Mouse (Mus musculus) Patski (cell line): ENCODE data around the gene Tcp11. TPM values are rescaled to one million over a fixed set of nuclear protein-coding genes. Genes with fewer than 3 reads are reported as not detected.

Experiments used
- ATAC-seq: fragments of 100-300 bp; one replicate; pipeline ENCODE4 v1.8.0; 2021
- CTCF ChIA-PET: fragments of 350-600 bp; sonication (Branson Sonifier 250); formaldehyde crosslinking; loops from one replicate; lab custom pipeline; 2022; ENCODE audit warnings: inconsistent platforms; lab: Charles Lee
- POLR2A ChIA-PET: fragments of 350-600 bp; sonication (Branson Sonifier 250); formaldehyde crosslinking; loops from one replicate; lab custom pipeline; 2022; ENCODE audit warnings: antibody characterized with exemption, inconsistent platforms; lab: Charles Lee
- DNase-seq: peaks from one replicate; pipeline ENCODE4 v3.0.0-alpha.2; 2011; ENCODE audit warnings: low read depth, low spot score
- H3K27me3 ChIP-seq: fragments of 371-371 bp; one replicate; pipeline ENCODE4 v1.5.1; 2021
- CTCF ChIP-seq: fragments of 100-300 bp; IDR thresholded peaks from one replicate; pipeline ENCODE4 v1.5.1; 2021
- in situ Hi-C: fragments of 300-500 bp; cut with MboI; formaldehyde crosslinking; loops from 3 replicates; pipeline ENCODE4 v1.11.1; 2018; ENCODE audit warnings: low pct_unique_long_range_greater_than_20kb, mixed read lengths
- polyA plus RNA-seq: library from polyadenylated mRNA; unstranded; gene quantifications from one replicate; pipeline ENCODE4 v1.2.3, GENCODE M21; 2021

The Tcp11 gene
- polyA plus RNA-seq, 1 experiment from 2014 or later = 0.05 TPM

GRCm38 (mm10) chr17:28106352-28106751 lies 25.9 kb upstream of the Tcp11 start:
- TF ChIP-seq CTCF = no peak
- POLR2A ChIA-PET = no interaction called here
- CTCF ChIA-PET = no interaction called here
- no peaks in the 10 kb centered on the region for H3K27me3 ChIP-seq
- in situ Hi-C loops = no loop called here
- no peak for ATAC-seq
- DNase-seq = no peak

- ChIA-PET CTCF (no interaction called here), POLR2A (no interaction called here)
- no peaks in the 10 kb centered on the region for H3K27me3 ChIP-seq
- DNase-seq (no peak), ATAC-seq (no peak)
- no peak for TF ChIP-seq CTCF
- in situ Hi-C loops = no loop called here
Measured at GRCm38 (mm10) chr17:28104416-28104815, 24.0 kb upstream of the Tcp11 start.

- POLR2A ChIA-PET = no interaction called here
Measured at GRCm38 (mm10) chr17:28101902-28102319, 21.5 kb upstream of the Tcp11 start.

GRCm38 (mm10) chr17:28101284-28101887 lies 20.9 kb upstream of the Tcp11 start:
- peaks cover 3% of the 10 kb centered on the region for H3K27me3 ChIP-seq
- no peak for DNase-seq
- ChIA-PET CTCF (interaction anchor here (1.2 kb wide), 1 partner anchor 48 kb away, joined by 3 read pairs; no protein-coding TSS in a partner anchor), POLR2A (no interaction called here)
- in situ Hi-C loops = no loop called here
- no peak for TF ChIP-seq CTCF
- peak; percentile 35 for ATAC-seq

More at GRCm38 (mm10) chr17:28101902-28102319, 21.5 kb upstream of the Tcp11 start:
- in situ Hi-C loops = no loop called here
- peaks cover 3% of the 10 kb centered on the region for H3K27me3 ChIP-seq
- CTCF ChIA-PET = interaction anchor here (1.2 kb wide), 1 partner anchor 47 kb away, joined by 3 read pairs; no protein-coding TSS in a partner anchor
- DNase-seq (no peak), ATAC-seq (no peak)
- no peak for TF ChIP-seq CTCF

GRCm38 (mm10) chr17:28100669-28101068 lies 20.2 kb upstream of the Tcp11 start:
- POLR2A ChIA-PET = no interaction called here
- in situ Hi-C loops = no loop called here
- no peak for TF ChIP-seq CTCF
- ATAC-seq (no peak), DNase-seq (no peak)
- peaks cover 3% of the 10 kb centered on the region for H3K27me3 ChIP-seq
- CTCF ChIA-PET = no interaction called here

- POLR2A ChIA-PET = no interaction called here
- ATAC-seq = no peak
- peaks cover 3% of the 10 kb centered on the region for H3K27me3 ChIP-seq
- DNase-seq = no peak
- in situ Hi-C loops = no loop called here
- CTCF ChIA-PET = interaction anchor here (1.1 kb wide), 1 partner anchor 35 kb away, joined by 3 read pairs; no protein-coding TSS in a partner anchor
- no peak for TF ChIP-seq CTCF
Measured at GRCm38 (mm10) chr17:28099086-28099485, 18.6 kb upstream of the Tcp11 start.

GRCm38 (mm10) chr17:28097308-28097707 lies 16.9 kb upstream of the Tcp11 start:
- H3K27me3 ChIP-seq = peaks cover 3% of the 10 kb centered on the region
- POLR2A ChIA-PET = no interaction called here
- no peak for TF ChIP-seq CTCF
- CTCF ChIA-PET = no interaction called here
- DNase-seq (no peak), ATAC-seq (no peak)
- in situ Hi-C loops = no loop called here

- POLR2A ChIA-PET = interaction anchor here (0.7 kb wide), 1 partner anchor 125 kb away, joined by 3 read pairs; no protein-coding TSS in a partner anchor
- in situ Hi-C loops = no loop called here
- peaks cover 3% of the 10 kb centered on the region for H3K27me3 ChIP-seq
- CTCF ChIA-PET = interaction anchor here (0.9 kb wide), 1 partner anchor 11 kb away, joined by 3 read pairs; no protein-coding TSS in a partner anchor
- ATAC-seq (no peak), DNase-seq (no peak)
- no peak for TF ChIP-seq CTCF
Measured at GRCm38 (mm10) chr17:28096418-28096817, 16.0 kb upstream of the Tcp11 start.

GRCm38 (mm10) chr17:28093837-28094236 lies 13.4 kb upstream of the Tcp11 start:
- in situ Hi-C loops = no loop called here
- peaks cover 3% of the 10 kb centered on the region for H3K27me3 ChIP-seq
- DNase-seq (no peak), ATAC-seq (no peak)
- CTCF ChIA-PET = interaction anchor here (1.4 kb wide), 1 partner anchor 14 kb away, joined by 3 read pairs; the partner anchor contains the start of gene Tcp11
- TF ChIP-seq CTCF = peak; percentile 49
- POLR2A ChIA-PET = interaction anchor here (0.7 kb wide), 1 partner anchor 106 kb away, joined by 3 read pairs; no protein-coding TSS in a partner anchor

- DNase-seq = no peak
- TF ChIP-seq CTCF = peak; percentile 53
- CTCF ChIA-PET = interaction anchor here (0.9 to 2.1 kb wide), 3 partner anchors 11 to 72 kb away, joined by 3 to 4 read pairs (median 4); partner anchors contain the start of gene Tcp11
- in situ Hi-C loops = no loop called here
- ATAC-seq = no peak
- POLR2A ChIA-PET = no interaction called here
- H3K27me3 ChIP-seq = no peaks in the 10 kb centered on the region
Measured at GRCm38 (mm10) chr17:28092297-28092696, 11.9 kb upstream of the Tcp11 start.

GRCm38 (mm10) chr17:28088718-28089117 lies 8.3 kb upstream of the Tcp11 start:
- ATAC-seq = no peak
- CTCF ChIA-PET = no interaction called here
- no peak for TF ChIP-seq CTCF
- POLR2A ChIA-PET = no interaction called here
- in situ Hi-C loops = no loop called here
- no peak for DNase-seq
- no peaks in the 10 kb centered on the region for H3K27me3 ChIP-seq
